Mouse (Mus musculus) liver, postnatal 0 days (tissue): ENCODE results near the gene Vrk1.

ENCODE experiments used
- CTCF ChIP-seq: sonication (generic); IDR thresholded peaks from 2 replicates; pipeline ENCODE4 v1.5.1; 2016; ENCODE audit warnings: antibody characterized with exemption, low read depth
- EP300 ChIP-seq: IDR thresholded peaks from 2 replicates; pipeline ENCODE4 v1.6.1; 2016; ENCODE audit warnings: antibody characterized with exemption, low read depth, mild to moderate bottlenecking

DNA sequence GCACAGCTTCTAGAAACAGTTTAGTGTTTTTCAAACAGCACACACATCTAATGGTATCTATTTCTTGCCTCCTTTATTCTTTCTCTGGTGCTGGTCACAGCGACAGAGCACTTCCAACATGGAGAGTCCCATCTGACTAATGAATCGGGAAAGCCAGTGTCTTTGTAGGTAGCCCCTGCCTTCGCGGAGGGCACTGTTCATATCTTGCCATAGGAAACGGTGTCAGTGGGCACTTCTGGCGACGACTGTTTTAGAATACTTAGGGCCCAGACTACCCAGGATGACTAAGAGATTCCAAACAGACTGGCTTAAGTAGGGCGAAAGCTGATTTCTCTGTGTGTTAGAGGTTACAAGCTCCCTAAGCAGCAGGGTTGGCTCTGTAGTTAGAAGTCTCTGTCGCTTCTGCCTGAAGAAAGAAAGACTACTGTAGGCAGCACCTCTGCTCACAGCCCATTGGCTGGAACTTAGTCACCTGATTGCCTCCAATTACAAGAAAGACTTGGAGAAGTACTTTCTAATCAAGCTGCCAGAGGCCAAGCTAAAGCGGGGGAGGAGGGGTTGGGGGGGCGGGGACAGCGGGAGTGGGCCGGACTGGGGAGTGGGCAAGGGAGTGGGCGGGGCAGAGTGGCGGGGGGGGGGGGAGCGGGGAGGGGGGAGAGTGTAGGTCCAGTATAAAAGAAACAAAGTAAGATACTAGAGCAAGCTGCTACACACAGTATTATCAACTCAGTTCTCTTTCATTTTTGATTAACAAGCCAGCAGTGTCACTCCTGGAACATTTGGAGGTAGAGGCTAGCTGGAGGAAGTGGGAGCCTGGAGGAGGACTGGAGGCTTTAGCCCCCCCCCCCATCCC is 28.7 kb upstream of the Vrk1 start:
- TF ChIP-seq CTCF = no peak
- no peak for TF ChIP-seq EP300
